Mouse (Mus musculus): ENCODE results near the gene Neo1.

DNA sequence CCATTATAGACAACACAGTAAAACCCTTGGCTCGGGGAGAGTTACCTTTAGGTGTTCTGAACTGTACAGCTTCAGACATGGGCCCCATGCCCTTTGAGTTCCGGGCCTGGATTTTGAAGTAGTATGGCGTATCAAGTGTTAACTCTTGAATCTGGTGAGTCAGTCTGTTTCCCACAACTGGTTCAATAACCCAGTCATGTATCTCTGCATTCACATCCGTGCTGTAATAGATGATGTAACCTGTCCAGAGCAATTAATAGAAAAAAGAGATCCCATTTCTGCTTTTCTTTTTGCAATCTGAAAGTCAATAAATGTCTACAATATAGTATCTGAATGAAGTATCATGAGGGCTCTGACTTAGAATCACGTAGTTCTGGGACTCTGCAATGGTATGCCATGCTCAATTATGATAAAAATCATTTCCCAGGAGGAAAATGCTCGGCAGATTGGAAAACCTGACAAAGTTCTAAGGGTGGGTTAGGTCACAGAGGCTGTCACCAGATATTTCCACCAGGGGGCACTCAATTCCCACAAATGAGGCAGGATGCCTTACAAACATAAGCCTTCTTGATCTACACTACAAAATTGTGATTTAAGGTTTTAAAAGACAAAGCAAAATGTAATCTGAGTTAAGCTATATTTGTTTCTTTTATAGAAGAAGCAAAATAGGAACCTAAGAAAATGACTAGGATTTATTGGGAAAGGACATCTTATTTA is 133.2 kb downstream of the Neo1 start:
- TF ChIP-seq CTCF (conservative IDR thresholded peaks at IDR 0.05 in 1 of 2, IDR thresholded peaks at IDR 0.05 in 1 of 2; ENCODE audit: low read depth in 2 of 2, low read length in 2 of 2), result peak; percentile 40 to 92; a peak in 3 of 4 replicates
- no peak for TF ChIP-seq CHD2 (IDR thresholded peaks at IDR 0.05; ENCODE audit: low read length)
- TF ChIP-seq POLR2A (IDR thresholded peaks at IDR 0.05; ENCODE audit: low read depth, low read length), result no peak
- TF ChIP-seq USF2 (conservative IDR thresholded peaks at IDR 0.05; ENCODE audit: low read depth, low read length), result no peak
- TF ChIP-seq USF1 (IDR thresholded peaks at IDR 0.05; ENCODE audit: low read depth, low read length), result no peak
- no peak for TF ChIP-seq BHLHE40 (IDR thresholded peaks at IDR 0.05; ENCODE audit: low read depth, low read length)
- peak; percentile 77 for TF ChIP-seq SMC3 (IDR thresholded peaks at IDR 0.05; ENCODE audit: low read depth, low read length)
- TF ChIP-seq MAFK (IDR thresholded peaks at IDR 0.05; ENCODE audit: insufficient replicate concordance, low read length), result no peak
- TF ChIP-seq HCFC1 (IDR thresholded peaks at IDR 0.05; ENCODE audit: low read depth, low read length), result no peak
- no peak for TF ChIP-seq MAX (IDR thresholded peaks at IDR 0.05; ENCODE audit: low read length)
- TF ChIP-seq JUND (conservative IDR thresholded peaks at IDR 0.05; ENCODE audit: low read depth, low read length), result no peak
- no peak for TF ChIP-seq ZNF384 (IDR thresholded peaks at IDR 0.05; ENCODE audit: low read depth, low read length)
- TF ChIP-seq PAX5 (IDR thresholded peaks at IDR 0.05; ENCODE audit: low read length), result no peak
